Mouse (Mus musculus): Measurements from ENCODE around the gene Bcr.

Bcr gene

DNA sequence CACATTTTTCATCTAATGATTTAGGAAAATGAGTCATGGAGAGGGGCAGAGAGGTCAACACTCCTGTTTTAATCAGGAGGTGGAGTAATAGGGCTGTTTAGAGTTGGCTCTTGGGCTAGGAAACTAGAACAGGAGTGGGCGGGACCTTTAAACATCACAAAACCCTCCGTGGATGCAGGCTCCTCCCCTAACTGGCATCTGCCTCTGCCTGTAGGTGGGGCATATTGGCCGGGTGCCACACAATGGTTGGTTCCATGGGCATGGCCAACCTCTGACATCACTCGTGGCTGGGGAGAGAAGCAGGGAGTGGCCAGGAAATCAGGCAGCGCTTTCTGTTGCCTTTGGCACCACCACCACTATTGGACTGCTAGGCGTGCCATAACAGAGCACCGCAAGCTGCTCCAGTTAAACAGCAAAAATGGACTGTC is 68.9 kb downstream of the Bcr start:
- peak; percentile 62 for DNase-seq (ENCODE audit: low read depth, low spot score)

DNA sequence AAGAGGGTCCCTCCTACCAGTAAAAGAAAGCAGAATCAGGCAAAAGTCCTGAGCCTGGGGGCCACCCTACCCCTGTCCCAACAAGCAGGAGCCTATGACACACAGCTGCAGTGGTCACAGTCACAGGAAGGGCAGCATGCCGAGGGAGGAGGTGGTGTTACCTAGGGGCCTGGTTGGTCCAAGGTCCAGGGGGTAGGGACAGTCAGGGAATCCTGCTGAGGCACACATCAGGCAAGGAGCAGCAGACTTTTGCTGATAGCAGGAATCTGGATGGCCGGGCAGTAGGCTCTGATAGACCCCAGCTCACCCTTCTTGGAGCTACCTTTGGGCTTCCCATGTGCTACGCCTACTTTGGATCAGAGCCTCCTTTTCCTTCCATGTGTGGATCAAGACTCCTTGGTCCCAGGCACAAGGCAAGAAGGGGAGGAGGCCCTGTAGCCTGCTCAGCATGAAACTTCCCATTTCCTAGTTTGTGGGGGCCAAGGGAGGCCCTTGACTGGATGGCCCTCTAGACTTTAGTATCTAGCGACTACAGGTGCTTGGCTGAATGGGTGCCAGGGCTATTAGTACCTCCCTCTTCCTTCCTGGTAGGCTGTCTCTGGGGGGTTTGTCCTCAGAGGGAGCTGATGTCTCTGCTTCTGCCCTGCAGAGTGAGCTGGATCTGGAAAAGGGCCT is 70.1 kb downstream of the Bcr start:
- no peak for DNase-seq (ENCODE audit: low read depth, low spot score)

DNA sequence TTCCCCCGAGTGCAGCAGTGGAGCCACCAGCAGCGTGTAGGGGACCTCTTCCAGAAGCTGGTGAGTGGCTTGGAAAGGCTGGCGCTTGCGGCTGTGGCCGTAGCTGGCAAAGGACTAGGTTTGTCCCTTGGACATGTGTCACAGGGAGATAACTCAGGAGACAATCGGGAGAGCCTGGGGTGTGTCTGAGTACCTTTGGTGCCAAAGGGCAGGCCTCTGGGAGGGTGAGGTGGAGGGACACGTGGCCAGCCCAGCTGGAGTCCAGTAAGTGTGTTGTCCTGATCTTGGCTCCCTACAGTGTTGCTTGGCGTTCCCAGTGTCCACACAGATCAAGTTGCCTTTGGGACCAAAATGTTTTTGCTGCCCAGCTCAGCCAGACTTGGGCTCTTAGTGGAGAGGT is 71.2 kb downstream of the Bcr start:
- peak; percentile 85 for DNase-seq (ENCODE audit: low read depth, low spot score)

DNA sequence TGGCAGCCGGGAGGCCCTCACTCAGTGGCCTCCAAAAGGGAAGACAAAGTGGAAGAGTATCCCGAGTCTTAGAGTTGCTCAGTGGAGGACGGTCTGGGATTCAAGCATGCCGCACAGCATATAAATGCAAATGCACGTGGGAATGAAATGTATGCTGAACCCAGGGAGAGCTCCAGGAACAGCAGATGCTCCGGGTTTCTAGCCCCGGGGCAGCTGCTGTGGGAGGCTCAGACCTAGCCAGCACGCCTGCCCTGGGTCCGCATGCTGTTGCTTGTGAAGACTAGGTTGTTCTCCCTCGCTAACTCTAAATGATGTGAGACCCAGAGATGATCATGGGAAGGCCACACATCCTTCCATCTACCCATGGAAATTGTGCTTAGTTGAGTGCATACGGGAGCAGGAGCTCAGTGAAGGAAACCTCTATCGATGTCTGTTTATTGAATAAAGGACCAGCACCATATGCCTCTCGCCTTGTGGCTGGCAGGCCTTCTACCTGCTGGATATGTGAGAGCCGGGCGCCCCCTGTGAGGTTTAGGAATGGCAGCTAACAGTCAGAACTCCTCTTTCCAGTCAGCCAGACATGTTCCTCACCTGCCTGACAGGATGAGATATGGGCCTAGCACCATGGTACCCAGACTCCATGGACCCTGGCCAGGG is 74.6 kb downstream of the Bcr start:
- DNase-seq (ENCODE audit: low read depth, low spot score): no peak

DNA sequence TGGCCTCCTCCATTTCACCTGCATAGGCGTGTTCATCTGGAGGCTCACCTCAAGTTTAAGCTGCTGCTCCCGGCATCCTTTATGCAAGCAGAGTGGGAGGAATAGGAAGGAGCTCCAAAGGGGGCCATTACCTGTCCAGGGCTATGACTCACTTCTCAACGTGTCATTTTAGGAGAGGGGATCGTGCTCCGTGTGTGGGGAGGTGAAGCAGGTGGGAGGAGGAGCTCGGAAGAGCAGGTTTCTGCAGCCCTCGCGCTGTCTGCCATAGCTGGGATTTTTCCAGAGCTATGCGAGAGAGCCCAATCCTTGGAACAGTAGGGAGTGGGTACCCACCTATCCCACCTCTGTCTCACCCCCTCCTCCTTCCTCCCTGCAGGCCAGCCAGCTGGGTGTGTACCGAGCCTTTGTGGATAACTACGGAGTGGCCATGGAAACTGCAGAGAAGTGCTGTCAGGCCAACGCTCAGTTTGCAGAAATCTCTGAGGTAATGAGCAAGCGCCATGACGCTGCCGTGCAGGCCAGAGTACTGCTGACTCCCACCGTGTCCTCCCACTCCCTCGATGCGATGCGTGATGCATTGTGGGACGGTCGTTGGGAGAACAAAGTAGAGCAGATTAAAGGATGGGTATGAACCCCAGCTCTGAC is 75.2 kb downstream of the Bcr start:
- DNase-seq (ENCODE audit: low read depth, low spot score): no peak

DNA sequence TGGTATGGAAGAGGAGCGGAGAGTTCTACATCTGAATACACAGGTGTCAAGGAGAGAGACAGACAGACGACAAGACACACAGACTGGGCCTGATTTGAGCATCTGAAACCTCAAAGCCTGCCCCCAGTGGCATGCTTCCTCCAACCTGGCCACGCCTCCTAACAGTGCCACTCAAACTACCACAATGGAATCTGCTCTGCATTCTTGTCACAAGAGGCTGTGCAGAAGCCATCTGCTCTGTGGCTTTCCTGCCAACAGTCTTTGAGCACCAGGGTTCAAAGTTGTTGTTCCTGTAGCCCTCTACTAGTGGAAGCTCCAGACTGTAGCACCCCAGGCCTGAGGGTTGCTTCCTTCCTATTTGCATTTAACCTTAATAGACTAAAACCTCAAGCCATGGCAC is 76.8 kb downstream of the Bcr start:
- DNase-seq (ENCODE audit: low read depth, low spot score): no peak

DNA sequence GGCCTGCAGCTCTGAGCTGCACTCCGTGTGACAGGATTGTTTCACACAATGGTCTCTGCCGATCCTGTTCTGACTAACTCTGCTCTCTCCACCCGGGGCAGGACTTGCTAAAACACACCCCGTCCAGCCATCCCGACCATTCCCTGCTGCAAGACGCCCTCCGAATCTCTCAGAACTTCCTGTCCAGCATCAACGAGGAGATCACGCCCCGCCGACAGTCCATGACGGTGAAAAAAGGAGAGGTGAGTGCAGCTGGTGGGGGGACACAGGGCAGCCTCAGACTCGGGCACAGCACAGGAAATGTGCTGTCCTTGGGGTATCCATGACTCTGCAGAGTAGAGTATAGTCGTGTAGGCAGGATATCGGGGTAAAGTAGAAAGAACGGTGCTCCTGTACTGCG is 84.8 kb downstream of the Bcr start:
- no peak for DNase-seq (ENCODE audit: low read depth, low spot score)

DNA sequence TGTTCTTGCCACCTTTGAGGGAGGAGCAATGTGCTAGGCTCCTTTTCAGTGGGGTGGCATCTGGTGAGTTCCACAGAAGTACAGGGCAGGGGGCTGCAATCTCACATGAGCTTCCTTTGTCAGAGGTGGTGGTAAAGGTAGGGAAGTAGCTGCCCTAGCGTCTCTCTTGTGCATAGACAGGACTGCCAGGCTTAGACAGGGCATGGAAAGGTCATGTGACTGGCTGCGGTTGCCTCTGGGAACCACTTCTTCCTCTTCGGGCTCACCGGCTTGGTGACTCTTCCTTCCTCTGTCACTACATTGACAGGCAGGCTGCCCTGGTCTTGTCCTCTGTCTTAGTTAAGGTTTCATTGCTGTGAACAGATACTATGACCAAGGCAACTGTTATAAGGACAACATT is 85.6 kb downstream of the Bcr start:
- no peak for DNase-seq (ENCODE audit: low read depth, low spot score)

DNA sequence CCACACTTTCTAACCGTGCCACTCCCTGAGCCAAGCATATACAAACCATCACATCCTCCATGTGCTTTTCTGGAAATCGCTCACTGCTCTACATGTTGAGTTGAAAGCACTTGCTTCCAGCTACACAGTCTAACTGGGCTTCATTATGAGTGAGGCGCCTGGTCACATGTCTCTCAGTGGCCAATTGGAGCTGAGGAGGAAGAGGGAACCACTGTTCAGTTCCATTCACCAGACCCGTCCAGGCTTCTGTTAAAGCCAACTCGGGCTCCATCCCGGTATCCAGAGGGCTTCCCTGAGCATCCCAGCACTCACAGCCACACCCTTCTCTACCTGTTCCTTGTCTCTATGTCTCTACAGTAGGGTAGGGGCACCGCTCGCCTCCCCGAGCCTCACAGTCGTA is 86.2 kb downstream of the Bcr start:
- no peak for DNase-seq (ENCODE audit: low read depth, low spot score)

DNA sequence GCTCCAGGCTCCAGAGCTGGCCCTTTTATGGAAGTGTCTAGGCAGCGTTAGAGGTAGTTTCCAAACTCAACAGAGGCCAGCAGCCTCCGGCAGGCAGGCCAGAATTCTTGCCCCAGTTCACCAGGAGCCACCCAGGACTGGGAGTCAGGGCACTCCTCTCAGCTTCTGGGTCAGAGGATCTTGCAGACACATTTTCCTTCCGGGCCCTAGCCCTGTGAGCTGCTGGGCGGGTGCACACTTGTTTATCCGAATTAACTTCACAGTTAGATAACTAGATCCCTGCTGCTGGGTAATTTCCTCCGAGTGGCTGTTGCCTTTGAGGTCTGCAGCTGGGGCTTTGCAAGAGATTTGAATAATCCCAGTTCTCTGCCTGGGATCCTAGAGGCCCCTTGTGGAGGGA is 87.9 kb downstream of the Bcr start:
- DNase-seq (ENCODE audit: low read depth, low spot score): peak; percentile 36

DNA sequence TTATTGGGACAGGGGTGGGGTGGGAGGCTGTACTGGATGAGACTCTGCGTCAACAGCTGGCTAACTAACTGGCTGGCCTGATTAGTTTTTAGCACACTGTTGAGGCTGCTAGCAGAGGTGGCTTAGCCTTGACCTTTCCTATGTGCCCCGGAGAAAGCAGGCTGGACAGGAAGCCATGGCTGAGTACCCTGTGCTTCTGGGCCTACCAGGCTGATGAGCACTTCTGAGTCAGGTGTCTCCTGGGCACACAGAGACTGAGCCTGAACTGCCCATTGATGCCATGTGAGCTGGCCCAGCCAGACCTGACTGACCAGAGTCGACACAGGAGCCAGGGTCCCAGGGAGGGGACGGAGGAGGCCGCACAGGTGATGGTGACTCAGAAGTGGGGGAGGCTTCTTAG is 90.0 kb downstream of the Bcr start:
- no peak for DNase-seq (ENCODE audit: low read depth, low spot score)

DNA sequence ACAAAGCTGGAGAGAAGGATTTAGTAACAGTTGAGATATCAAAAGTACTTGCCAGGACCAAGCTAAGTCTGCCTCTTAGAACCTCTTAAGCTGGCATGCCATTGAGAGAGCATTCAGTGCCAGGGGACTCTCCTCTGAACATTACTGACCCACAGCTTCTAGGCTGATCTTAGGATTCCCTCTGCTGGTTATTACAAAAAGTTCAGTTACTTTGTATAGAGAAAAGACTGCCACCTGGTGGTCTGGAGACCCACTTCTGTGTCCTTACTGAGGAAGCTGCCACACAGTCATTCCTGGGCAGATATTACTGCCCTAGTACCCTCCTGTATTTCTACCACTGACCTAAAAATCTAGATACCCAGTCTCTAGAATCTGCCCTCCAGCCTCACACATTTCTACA is 90.9 kb downstream of the Bcr start:
- peak; percentile 82 for DNase-seq (ENCODE audit: low read depth, low spot score)

DNA sequence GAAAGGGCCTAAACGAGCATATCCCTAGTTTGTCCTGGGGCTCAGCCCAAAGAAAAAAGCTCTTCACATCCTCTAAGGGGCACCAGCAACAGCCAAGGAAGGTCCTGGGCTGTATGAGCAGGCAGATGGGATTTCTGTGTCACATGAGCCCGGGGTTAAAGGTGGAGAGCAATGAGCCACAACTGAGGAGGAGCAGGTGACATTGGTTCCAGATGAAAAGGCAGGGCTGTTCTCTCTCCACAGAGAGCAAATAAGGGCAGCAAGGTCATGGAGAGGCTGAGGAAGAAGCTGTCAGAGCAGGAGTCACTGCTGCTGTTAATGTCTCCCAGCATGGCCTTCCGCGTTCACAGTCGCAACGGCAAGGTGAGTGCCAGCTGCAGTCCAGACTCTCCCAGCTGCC is 96.4 kb downstream of the Bcr start:
- DNase-seq (ENCODE audit: low read depth, low spot score): no peak

DNA sequence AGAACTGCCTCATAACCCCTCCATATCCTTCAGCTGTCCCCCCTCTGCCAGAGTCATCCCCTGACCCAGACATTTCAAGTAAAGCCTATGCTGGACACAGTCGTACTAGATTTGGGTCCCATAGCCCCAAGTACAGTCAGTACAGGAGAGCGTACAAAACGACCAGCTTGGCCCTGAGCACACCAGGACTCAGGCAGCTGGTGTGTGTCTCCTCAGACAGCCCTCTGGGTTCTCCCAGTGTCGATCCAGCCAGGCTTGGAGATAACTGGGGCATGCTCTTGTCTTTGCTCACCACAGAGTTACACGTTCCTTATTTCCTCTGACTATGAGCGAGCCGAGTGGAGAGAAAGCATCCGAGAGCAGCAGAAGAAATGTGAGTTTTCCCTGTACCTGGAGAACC is 97.3 kb downstream of the Bcr start:
- DNase-seq (ENCODE audit: low read depth, low spot score): no peak

DNA sequence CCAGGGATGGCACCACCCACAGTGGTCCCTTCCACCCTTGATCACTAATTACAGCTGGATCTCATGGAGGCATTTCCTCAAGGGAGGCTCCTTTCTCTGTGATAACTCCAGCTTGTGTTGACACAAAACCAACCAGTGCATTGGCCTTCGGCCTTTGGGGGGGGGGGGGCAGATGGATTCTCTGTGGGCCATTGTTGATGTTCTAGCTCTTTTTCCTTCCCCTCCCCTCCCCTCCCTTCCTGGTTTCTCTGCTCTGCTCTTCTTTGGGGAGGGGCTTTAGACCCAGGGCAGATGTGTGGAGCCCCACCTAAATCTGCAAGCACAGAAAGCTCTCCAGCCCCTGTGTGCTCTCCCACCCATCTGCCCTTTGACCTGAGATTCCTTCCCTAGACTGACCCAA is 98.0 kb downstream of the Bcr start:
- DNase-seq (ENCODE audit: low read depth, low spot score): no peak

DNA sequence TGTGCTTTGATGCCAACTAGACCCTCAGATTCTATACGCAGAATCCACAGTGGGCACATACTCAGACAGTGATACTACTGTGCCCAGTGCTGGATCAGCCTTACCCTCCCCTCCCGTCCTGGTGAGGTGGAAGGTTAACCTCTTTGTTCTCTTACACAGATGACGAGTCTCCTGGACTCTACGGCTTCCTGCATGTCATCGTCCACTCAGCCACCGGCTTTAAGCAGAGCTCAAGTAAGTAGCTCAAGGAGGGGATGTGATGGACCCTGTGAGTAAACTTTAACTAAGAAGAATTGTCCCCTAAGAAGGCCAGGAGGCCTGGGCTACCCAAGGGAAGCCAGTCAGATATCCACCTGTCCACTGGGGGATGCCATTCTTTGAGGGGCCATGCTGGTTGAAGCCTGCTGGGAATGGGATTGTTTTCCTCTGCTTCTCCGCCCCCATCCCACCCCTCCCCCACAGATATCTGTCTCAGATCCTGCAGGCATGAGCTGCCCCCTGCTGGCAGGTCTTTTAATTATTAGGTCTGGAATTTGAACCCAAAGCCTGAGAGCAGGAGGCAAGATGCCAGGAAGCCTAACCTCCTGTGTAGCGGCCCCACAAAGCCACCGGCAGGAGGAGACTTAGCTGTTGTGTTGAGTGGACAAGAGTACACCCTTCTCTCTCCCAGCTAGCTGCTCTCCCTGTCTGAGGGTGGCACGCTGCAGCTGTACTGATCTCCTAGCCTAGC is 99.9 kb downstream of the Bcr start:
- no peak for DNase-seq (ENCODE audit: low read depth, low spot score)

DNA sequence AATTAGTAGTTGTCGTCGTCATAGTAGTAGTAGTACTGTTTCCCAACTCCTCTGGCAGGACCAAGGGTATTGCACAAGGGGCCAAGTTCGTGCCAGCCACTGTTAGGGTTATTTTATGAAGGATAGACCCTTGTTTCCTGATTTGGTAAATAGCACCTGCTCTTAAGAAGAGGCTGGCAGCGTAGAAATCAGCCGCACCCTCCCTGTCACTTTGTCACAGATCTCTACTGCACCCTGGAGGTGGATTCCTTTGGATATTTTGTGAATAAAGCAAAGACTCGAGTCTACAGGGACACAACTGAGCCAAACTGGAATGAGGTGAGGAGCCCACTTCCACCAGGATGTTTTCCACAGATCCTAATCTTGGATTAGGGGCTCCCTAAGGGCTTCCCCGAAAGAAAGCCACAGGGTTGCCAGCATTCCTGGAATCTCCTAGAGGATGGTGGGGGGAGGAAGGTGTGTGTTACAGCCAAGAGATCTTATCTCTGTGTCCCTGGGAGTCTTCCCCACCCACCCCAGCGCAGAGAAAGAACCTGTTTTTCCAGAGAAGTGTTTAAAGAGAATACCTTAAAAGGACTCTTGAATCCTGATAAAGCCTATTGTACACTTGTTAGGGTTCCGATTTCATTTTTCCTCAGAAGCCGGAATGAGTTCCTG is 105.6 kb downstream of the Bcr start:
- DNase-seq (ENCODE audit: low read depth, low spot score): no peak

DNA sequence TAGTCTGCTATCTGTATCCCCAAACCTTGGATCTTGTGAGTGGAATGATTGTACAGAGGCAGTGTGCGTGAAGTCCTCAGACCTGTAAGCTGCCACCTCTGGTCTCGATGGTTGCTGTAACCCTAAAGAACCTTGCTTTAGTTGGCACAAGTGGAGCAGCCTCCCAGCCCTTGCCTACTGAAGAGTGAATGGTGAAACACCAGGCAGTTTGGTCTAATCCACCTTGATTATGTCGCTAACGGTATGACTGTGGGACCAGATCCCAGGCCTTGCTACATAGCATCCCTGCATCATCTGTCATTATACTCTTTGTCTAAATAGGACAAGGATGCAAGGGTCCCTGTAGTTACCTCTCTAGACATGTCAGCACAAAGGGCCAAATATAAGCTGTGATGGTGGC is 106.2 kb downstream of the Bcr start:
- DNase-seq (ENCODE audit: low read depth, low spot score): no peak

DNA sequence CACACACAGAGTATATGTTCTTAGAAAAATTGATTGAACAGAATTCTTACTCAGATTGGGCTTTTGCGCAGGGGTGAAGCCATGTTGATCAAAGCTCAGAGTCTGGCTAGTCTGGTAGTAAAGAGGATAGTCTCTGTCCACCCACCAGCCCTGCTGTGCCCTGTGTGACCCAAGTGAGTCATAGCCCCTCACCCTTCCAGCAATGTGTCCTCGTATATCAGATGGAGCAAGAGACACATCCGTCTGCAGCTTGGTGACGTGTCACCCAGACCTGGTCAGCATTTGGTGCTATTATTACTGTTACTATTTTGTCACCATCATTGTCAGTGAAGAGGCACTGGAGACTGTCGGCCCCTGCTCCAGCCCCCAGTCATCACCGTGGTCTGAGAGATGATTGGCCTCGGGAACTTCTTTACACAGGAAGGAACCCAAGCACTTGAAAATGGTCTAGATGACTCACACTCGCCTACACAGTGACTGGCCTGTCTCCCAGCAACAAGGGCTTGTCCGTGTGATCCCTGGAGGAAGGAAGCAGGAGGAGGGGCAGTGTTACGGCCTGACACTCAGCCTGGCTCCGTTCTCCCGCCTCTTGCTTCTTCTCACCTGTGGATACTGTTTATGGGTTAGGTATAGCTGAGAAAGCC is 109.9 kb downstream of the Bcr start:
- peak; percentile 42 for DNase-seq (ENCODE audit: low read depth, low spot score)

DNA sequence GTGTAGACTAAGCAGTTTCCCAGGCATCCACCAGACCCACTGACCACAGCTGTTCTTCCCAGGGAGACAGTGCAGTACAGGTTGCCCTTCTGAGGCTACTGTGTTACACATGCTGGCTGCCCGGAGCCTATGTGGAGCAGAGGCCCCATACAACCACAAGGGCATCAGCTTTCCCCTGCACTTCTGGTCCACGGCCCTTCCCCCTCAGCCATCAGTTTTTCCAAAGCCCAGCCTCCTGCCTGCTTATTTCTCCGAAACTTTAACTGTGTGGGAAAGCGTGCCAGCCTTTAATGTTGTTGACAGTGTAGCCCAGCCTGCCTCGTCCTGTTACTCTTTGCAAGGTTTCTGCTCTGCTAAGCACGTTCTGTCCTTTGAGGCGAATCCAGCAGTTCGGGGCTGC is 112.7 kb downstream of the Bcr start:
- no peak for DNase-seq (ENCODE audit: low read depth, low spot score)

DNA sequence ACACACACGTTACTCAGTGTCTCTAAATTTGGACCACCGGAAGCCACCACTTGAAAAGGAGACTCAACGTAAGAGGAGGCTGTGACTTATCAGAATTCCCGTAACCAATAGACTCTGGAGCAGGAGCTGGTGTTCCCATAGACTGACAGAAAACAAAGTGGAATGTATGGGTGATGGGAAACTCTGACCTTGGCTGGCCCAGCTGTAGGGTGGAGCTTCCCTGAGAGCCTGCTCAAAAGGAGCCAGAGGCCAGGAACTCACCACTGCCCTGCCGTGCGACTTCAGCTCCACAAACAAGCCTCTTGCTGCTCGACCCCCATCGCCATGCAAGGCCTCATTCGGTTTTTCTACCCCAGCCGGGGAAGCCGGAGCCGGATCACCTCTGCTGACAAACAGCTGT is 113.3 kb downstream of the Bcr start:
- DNase-seq (ENCODE audit: low read depth, low spot score): no peak

DNA sequence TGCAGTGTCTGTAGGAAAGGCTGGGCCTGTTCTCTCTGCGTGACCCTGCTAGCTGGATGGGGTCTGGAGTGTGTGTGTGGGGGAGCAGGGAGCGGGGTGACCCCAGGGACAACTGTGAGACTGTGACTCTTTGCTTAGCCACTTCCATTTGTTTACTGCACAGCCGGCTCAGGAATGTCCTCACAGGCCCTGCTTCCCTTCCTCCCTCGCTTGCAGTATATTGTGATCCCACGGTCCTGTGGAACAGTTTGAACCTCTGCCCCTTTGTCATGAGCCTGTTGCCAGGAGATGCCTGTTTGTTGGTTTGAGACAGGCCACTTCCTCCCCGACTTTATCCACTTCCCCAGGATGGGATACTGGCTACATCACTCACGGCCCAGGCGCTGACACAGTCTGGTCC is 116.1 kb downstream of the Bcr start:
- DNase-seq (ENCODE audit: low read depth, low spot score): no peak
